Mouse (Mus musculus): Measurements from ENCODE around the gene Cdc45. TPM values are rescaled to one million over a fixed set of nuclear protein-coding genes. Genes with fewer than 3 reads are reported as not detected.
"Not testable (repeated sequence)": the region's sequence is repeated elsewhere in the genome, so short reads cannot be mapped to it uniquely, and the experiment has no call there.

Cdc45 gene
- total RNA-seq (2021) = 1 to 10 TPM; 2.3 to 2.5 TPM
- long read RNA-seq, experiment 1, partial matches to known transcripts = 1 of 2 reads
- long read RNA-seq, experiment 1, other reads (novel, unspliced or antisense) = 1 of 2 reads
- long read RNA-seq, experiment 2, partial matches to known transcripts = 0 of 4 reads
- long read RNA-seq, experiment 2, other reads (novel, unspliced or antisense) = 1 of 4 reads

DNA sequence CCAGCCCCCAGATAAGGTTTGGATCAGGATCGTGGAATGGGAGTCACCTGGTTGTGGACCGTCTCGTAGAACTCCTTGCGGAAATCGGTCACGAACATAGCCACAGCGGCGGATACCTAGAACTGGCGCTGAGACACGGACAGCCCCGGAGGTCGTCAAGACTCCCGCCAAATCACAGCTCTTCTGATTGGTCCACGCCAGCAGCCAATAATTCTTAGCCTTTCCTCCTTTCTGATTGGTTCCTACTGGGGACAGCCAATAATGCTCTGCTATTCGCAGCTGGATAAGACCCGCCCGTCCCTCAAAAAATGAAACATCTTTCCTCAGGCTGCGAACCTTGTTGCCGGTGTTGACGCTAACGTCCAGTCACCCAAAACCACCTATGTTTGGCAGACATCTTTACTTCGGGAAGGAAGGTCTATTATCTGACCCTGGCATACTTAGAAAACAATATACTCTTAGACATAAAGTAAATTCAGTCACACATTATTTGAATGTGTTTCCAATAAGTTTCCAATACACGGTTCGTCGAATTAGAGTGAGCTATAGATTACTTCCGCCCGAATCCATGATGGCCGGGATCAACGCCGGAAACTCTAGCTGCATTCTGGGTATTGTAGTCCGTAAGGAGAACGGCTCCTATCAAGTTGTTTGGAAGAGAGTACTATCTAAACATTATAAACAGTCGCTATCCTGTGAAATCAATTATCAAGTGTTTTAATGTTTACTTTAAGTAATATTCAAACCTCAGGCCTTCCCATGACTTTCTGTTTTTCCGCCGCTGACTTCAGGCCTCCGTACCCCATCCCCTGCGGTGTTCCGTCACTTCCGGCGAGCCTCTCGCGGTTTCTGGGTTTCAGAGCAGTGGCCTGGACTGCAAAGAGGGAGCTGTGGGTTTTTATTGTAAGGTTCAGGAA lies at the start of gene Cdc45, which contains the start of gene Ufd1:
Gene Cdc45, minus strand, starts transcription at position 520 of the 917 bp plus-strand sequence.
Gene Ufd1, plus strand, starts transcription at position 312 of the 917 bp plus-strand sequence.
- DNase-seq = peak; percentile 89

DNA sequence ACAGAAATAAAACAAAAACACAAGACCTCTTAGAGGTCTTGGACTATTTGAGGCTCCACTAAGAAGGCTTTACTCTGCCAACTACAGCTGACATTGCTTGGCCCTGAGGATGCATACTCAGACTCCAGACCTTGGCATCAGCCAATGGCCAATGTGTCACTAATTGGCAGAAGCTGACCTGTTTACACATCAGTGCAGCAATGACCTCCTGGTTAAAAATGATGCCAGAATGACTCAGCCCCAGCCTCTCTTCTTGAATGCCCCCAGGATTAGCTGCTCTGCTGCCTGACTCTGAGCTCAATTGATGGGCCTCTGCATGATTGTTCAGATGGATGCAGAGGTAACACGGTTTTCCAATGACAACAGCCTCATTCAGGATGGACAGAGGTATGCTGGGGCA lies 48.4 kb upstream of the Cdc45 start:
- DNase-seq = peak; percentile 61

DNA sequence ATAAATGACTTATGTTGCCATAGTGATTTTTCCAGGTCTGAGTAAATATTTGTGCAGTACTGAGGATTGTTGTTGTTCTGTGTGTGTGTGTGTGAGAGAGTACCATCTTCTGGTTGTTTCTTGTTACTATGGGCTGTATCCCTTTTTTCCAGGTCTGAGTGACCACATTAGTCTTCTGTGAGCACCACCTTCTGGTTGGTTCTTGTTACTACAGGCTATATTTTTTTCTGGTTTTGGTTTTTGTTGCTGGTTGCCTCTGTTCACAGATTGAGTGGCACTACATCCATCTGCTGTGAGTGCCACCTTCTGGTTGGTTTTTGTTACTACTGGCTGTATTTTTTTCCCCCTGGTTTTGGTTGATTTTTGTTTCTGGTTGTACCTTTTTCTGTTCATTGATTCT lies 46.8 kb upstream of the Cdc45 start:
- DNase-seq = no peak

DNA sequence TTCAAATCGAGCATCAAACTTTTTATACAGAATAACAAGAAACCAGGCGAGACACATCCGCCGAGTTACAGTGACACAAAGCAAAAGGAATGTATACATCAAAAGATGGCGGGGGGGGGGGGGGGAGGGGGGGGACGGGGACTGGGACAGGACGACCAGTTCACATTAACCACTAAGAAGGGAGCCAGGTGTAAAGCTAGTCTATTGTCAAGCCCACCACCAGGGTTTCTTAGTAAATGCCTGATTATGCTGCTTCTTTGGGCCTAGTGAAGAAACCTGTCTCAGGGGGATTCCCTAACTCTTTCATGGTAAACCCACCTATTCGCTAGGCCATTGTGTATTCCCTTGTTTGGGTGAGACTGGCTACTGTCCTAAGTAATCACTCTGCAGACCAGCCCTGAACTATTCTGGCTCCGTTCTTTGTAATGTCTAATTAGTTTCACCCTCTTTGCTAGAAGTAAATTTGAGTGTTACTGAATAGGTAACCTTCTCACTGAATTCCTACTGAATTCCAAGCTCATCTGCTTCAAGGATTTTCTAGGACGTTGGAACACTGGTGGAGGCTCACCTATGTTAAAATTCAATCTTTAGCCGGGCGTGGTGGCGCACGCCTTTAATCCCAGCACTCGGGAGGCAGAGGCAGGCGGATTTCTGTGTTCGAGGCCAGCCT lies 37.9 kb upstream of the Cdc45 start:
- not testable (repeated sequence) for DNase-seq

DNA sequence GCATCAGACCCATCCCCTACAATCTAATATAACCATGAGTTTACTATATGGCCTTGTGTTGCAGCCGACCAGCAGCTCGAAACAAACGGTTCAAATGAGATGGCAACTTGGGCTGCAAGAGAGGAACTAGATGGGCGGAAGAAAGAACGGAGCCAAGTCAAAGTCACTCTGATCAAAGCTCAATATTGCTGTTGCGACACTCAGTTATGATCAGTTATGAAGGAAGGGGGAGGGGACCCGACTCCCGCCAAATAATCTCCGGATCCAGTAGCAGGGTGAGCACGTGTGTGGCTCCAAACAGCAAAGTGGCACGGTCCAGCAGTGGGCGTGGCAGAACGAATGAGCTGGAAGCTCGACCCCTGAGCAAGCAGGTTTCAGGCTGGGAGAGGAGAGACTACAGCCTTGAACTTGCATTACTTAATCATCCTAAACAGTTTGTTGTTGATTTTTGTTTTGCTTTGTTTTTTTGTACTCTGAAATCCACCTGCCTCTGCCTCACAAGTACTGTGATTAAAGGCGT lies 34.6 kb upstream of the Cdc45 start:
- DNase-seq = no peak

DNA sequence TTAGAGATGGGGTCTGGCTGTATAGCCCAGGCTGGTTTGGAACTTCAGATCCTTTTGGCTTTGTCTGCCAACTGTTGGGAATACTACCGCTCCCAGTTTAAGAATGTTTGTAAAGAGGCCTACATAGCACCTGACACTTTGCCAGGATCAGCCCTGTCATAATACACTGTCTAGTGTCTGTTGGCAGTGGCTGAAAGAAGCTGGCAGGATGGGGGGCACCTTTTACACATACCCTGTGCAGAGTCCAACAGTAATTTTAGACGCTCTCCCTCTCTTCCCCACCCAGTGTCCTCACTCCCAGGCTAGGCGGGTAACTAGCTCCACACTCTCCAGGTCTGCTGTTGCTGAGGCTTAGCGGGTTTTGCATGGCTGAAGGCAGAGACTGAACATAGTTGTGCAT lies 26.6 kb upstream of the Cdc45 start:
- DNase-seq = no peak

DNA sequence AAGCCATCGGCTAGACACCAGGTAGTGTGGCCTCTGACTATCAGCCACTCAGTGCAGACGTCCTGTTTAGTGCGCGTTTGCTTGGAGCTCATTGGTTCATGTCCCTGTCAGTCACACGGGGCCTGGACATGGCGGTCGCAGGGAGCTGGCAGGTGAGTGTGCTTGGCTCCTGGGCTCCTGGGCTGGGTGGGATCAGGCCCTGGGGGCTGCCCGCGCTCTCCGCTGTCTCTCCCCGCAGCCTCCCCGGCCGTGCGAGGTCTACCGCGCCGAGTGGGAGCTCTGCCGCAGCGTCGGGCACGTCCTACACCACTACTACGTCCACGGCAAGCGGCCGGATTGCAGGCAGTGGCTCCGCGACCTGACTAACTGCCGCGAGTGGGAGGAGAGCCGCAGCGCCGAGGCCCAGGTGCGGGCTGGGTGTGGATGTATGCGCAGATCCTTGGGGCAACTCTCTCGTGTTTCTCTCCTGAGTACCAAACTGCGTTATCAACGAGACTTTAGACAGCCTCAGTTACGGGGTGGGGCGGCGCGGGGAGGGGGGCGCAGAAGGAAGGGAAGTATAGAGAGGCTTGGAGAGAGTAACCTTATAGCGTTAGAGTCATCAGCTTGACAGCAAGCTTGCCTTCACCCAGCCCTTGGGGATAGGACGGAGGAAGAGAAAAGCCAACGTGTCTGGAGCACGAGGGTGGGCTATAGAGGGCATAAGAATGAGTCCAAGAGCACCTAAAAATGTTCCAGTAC lies 24.9 kb upstream of the Cdc45 start, which contains the start of the genes 2510002D24Rik and Gm28539:
Gene 2510002D24Rik, plus strand, starts transcription at position 111 of the 741 bp plus-strand sequence.
Gene Gm28539, plus strand, starts transcription at position 117 of the 741 bp plus-strand sequence.
- peak; percentile 91 for DNase-seq

DNA sequence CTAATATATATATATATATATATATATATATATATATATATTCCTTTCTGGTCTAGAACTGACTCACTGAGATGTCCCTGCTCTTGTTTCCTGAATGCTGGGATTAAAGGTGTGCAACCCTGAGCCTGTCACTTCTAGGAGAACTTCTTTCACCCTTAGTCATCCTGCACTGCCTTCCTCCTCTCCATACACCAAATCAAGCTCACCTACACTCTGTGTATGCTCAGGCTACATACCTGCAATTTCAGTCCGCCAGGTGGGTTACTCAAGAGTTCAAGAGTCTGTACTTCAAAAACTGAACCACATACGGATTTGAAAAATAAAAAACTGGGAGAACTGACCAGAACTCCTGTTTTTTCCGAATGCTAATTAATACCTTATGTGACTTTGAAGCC lies 24.3 kb upstream of the Cdc45 start:
- no peak for DNase-seq

DNA sequence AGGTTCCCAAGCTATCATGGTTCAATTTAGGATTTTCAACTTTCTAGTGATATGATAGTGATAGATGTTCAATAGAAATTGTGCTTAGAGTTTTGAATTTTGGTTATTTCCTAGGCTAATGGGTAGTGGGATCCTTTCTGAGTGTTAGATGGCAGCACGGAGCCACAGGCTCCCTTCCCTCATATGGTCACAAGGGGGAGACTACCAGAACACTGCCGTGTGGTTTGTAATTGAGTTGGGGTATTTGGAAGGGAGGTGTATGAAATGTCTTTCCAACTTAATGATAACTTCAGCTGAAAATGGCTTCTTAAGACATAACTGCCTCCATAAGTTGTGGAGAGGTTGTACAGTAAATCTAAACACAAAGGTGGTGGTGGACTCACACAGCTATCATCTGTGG lies 21.7 kb upstream of the Cdc45 start:
- no peak for DNase-seq

DNA sequence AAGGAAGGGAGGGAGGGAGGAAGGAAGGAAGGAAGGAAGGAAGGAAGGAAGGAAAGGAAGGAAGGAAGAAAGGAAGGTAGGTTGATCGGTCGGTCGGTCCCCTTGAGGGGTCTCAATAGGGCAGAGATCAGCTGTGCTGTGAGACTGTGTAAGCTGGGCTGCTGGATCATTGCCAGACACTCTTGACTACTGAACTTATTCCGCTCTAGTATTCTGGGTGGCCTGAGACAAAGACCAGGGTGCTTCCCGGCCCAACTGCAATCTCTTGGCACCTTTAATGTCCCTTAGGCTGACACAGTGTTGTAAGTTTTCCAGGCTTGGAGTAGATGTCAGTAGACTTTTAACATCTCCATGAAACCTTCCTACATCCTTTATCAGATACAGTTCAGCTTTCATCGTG lies 17.3 kb upstream of the Cdc45 start:
- no peak for DNase-seq

DNA sequence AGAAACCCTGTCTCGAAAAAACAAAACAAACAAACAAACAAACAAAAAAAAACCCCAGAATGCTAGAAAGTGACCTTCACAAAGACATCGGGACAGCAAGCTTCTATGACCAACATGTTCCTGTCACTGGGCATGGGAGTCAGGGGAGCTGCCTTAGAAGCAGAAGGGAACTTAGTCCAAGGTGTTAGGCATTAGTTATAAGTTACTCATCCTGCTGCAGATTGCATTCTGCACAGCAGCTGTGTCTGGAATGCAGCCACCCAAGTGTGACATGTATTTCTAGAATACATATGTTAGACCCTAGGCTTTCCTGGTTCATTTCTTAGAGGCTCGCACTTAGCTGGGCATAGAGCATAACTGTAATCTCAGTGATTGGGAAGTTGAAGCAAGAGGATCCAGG lies 16.8 kb upstream of the Cdc45 start:
- no peak for DNase-seq

DNA sequence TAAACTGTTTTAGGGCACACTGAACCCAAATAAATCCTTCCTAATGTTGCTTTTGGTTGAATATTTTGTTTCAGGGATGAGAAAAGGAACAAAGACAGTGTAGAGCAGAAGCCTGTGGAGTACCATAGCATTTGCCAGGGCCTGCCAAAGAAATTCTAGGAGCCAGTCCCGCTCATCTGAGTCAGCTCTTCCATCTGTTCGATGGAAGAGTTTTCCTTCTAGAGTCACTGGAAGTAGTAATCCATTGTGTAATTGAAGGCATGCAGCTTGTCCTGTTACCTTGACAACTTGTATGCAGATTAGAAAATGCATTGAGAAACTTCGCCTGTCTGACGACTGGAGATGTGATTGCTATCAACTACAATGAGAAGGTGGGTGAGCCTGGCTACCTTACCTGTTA lies 11.1 kb upstream of the Cdc45 start:
- no peak for DNase-seq

DNA sequence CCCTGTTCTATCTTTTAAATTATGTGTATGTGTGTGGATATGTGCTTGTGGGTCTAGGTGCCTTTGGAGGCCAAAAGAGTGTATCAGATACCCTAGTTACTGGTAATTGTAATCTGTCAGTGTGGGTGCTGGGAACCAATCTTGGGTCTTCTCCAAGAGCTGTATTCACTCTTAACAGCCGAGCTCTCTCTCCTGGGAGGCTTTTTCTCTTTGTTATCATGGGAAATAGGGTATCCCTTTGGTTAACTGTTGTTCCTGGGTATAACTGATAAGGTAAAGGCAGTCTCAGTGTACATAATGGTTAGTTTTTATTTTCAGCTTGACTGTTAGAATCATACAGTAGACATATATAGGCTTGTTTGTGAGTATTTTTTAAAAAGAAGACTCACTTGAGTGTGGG lies 10.6 kb upstream of the Cdc45 start:
- DNase-seq = no peak

DNA sequence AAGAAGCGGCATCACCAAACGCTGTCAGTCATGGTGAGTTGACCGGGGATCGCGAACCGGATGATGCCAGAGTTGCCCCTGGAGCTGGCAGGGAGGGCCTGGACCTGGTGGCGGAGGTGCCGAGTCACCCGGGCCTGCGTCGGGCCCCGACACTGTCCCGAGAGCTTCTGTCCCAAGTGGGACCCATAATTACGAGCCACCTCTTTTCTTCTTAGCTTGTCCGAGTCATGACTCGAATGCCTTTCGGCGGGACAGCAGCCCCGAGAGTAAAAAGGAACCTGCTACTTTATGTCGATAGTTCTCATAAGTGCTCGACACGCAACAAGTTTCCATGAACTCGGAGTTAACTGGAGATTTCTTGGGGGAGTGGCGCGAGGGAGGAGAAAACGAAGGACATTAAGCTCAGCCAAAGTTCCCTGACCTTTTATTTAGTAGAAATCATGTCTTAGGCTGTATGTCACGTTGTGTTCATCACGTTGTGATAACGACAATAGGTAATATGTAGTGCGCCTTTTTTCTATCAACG lies 661 bp upstream of the Cdc45 start:
- no peak for DNase-seq

DNA sequence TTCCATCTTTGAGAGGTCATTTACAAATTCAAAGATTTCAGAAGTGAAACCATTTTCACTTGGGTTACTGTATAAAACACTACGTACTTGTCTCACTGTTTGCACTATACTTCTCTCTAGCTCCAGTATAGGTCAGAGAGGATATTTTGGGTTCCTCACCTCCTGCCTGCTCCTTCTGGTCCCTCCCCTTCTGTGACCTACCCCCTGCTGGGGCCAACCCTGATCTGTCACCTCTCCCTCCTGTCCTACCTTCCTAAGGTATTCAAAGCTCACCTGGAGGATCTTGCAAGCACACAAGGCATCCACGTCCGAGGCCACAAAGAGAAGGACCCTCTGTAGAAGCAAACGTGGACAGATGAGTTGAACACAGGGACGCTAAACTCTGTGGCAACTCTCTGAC lies 755 bp downstream of the Cdc45 start:
- DNase-seq = no peak

DNA sequence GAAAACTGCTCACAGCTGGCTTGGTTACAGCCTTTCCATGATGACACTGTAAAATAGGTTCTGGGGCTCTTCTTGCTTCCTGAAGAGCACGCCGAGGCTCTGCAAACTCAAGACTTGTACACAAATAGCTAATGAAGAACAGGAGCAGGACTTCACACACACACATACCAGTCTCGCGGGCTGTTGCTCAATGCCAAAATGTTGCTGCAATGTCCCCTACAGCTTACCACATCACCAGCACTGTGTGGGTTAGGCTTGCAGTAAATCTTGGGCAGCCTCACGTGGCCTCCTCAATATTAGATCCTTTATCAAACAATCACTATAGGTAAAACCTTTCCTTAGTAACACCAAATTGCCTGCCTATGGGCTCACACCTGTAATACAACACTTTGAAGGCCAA lies 2.8 kb downstream of the Cdc45 start:
- no peak for DNase-seq

DNA sequence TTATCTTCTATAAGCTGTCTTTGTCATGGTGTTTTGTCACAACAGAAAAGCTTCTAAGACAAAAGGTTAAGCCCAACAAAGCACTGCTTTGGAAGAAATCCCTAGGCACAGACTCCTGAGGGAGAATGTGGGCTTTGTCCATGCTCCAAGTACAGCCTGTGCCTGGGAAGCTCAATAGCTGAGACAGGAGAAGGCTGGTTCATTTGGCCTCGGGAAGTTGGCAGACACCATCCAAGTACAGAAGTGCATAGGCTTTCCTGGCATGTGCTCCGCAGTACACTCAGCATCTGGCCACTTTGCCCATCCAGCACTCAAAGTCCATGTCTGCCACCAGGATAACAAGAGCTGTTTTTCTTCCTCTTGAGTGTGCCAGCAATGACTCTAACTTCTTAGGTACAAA lies 6.0 kb downstream of the Cdc45 start:
- no peak for DNase-seq

DNA sequence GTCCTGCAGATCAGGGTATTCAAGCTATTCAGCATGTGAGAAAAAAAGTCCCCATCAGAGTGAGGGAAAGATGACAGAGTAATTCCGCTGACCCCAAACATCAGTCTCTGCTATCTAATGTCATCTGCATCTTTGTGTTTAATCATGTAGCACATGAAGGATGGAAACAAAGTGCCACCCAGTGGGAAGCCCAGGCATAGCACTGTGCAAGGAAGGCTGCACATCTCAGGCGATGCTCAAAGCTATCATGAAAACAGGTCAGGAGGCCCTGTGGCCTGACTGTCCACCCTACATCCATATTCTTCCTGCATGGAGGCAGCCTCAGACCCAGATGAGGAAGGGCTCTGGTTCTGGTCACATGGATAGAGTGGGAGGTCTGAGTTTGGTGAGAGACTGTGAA lies 12.9 kb downstream of the Cdc45 start:
- DNase-seq = peak; percentile 23

DNA sequence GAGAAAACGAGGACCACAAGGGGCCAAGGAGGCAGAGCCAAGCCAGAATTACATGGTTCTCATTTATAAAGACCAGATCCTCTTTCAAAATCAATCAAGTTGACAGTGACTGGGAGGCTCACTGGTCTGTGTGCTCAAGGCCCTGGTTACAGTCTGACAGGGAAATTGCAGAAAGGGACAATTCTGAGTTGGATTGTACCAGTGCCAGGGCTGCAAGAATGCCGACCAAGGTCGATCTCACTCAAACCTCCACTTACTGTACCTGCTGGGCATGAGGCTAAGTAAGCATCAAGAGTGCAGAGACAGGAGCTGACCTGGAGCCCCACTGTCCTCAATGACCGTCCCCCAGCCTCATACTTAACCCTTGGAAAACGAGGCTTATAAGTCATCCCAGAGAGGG lies 13.6 kb downstream of the Cdc45 start:
- DNase-seq = no peak

DNA sequence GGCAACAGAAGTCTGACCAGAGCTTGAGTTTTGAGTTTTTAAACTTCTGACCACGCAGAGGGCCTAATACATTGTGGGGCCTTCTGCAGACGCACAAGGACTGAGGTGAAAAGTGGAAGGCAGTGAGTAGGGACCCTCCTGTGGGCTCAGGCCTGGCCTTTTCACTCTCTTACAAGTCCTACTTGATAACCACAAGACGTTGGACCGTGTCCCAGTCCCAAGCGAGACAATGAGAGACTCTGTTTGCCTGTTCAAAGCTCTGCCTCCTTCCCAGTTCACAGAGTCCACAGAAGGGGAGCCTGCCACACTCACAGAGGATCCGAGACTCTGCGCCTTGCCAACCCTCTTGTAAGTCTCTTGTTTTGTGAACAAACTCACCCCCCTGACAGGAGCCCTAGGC lies 15.1 kb downstream of the Cdc45 start:
- no peak for DNase-seq

DNA sequence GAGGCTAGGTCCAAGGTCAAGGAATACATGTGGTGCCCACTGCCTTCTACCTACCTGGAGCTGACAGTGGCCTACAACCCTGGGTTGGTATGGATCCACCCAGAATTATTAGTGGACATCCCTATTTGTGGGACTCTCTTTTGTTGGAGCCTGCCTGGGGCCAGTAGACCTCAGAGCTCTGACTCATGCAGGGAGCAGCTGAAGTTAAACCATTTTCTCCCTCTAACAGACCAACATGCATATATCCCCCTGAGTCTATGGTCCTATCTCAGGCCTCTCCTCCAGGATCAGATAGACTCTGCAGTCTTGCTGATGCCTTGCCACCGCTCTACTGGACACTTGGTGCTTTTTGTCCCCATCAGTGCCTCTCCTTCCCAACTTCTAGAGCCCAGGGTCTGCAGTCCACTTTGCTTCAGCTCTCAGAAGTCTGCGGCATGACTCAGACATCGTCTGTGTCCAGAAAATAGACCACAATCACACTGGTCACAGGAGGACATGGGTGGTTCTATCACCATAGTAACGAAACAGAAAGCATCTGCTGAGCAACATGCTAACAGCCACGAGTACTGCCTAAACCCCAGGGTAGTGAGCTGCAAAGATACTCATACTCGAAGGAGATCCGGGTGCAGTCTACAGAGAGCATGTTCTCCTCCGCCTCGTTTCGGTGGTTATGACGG lies 16.4 kb downstream of the Cdc45 start:
- DNase-seq = no peak
